Mouse (Mus musculus) retina, adult 2 months (tissue): Measurements from ENCODE around the gene Dido1.
"Not testable (repeated sequence)": the region's sequence is repeated elsewhere in the genome, so short reads cannot be mapped to it uniquely, and the experiment has no call there.

Source experiments
- DNase-seq: peaks from one replicate; pipeline ENCODE4 v3.0.0-alpha.2; 2012; ENCODE audit warnings: low read depth, low spot score

The Dido1 gene

GRCm38 (mm10) chr2:180724585-180725413, 15.0 kb upstream of the Dido1 start, which contains the start of gene Slc17a9:
TSS of gene Slc17a9 (plus strand) at chr2:180725263.
- no peak for DNase-seq

DNA sequence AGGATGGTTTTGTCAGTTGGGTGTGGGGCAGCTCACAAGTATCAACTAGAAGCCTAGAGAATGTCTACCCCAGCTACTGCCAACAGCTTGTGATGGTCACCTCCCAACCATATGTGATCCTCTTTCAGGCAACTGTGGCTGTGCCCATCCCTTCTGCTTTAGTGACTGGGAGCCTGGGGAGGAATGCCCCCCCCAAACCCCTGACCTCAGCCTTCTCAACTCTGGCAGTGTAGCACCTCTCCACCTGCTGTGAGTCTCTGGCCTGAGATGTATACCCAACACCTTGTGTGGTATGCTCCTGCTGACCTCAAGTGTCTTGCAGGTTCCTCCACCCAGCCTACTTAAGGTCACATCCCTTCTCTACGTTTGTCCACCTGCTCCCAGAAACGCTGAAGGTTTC, 14.1 kb upstream of the Dido1 start:
- no peak for DNase-seq

- DNase-seq = not testable (repeated sequence)
These were observed 12.9 kb upstream of the Dido1 start for GRCm38 (mm10) chr2:180722748-180723147.

DNA sequence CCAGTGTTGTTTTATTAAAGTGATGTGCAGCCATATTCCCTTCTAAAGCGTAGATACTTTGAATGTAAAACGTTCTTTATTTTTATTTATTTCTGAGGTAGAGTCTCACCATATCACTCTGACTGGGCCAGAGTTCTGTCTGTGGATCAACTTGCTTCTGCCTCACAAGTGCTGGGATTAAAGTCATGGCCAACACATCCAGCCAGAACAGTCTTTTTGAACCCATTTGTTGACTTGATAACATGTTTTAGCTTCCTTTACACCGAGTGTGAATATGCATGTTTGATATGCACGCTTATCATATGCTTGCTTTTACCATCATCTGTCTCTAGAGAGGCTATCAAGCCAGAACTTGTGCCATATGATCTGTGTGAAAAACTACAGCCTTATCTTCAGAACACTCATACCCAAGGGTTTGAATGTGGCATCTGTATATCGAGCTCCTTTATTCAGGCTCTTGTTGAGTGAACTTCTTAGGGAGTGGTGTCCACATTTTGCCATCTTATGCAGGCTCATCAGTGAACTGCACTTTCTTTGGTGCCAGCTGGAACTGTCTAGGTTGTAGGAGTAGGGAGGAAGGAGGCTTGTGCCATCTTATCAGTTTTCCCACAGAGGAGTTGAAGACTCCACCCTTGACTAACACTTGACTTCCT, 2.4 kb upstream of the Dido1 start:
- DNase-seq = no peak

- DNase-seq = no peak
These were observed 1.7 kb upstream of the Dido1 start for GRCm38 (mm10) chr2:180711527-180711926.

DNA sequence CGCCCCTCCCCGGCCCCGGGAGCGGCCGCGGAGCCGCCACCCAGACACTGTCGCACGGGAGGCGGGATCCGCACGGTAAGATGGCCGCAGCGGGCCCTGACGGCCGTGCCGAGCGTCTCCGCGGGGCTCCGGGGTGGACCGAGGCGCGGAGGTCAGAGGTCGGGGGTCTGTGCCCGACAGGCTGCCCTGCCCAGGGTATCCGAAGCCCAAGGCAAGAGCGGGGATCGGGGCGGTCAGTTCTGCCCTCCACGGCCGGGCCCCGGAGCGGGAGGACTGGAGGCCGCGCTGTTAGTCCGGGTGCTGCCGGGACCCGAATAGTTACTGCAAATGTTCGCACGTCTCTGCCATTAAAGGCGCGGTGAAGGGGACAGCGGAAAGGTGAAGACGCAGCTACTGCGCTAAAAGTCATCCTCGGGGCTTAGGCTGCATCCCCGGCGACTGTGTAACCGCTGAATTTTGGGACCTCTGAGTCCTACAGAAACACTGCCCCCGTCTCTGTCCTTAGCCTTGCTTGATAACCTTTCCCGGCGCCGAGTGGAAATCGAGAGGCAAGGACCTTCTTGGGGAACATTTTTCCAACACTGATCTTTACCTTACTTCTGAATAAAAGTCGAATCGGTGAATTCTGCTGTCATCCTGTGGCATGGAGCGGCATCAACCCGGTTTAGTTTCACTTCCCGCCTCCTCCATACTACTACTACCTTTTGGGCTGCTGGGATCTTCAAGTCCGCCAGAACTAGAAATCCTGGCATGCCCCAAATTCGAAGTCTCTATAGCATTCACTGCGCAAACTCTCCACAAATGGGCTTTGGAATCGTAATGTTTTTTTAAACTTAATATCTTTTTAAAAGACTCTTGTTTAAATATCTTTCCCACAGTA, 717 bp upstream of the Dido1 start:
- no peak for DNase-seq

GRCm38 (mm10) chr2:180709023-180709922, 526 bp downstream of the Dido1 start:
- no peak for DNase-seq

GRCm38 (mm10) chr2:180705975-180706374, 3.8 kb downstream of the Dido1 start:
- DNase-seq = no peak

- no peak for DNase-seq
These were observed 4.7 kb downstream of the Dido1 start for GRCm38 (mm10) chr2:180705066-180705465.

DNA sequence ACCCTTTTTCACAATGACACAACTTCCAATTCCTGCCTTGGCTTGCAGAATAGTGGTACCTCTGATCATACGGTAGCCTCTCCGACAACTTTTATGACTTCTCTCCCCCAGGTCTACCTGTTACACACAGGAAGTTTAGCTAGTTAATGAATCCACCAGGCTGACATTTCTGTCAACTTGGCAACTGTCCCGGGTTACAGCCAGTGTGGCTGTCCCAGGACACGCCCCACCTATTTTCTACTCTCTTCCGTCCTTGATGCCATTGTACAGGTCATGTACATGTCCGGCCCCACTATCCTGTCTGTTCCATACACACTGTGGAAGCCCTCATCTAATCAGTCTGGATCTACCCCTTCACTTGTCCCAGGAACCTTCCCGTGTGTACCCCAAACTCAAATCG, 5.2 kb downstream of the Dido1 start:
- DNase-seq = no peak

DNA sequence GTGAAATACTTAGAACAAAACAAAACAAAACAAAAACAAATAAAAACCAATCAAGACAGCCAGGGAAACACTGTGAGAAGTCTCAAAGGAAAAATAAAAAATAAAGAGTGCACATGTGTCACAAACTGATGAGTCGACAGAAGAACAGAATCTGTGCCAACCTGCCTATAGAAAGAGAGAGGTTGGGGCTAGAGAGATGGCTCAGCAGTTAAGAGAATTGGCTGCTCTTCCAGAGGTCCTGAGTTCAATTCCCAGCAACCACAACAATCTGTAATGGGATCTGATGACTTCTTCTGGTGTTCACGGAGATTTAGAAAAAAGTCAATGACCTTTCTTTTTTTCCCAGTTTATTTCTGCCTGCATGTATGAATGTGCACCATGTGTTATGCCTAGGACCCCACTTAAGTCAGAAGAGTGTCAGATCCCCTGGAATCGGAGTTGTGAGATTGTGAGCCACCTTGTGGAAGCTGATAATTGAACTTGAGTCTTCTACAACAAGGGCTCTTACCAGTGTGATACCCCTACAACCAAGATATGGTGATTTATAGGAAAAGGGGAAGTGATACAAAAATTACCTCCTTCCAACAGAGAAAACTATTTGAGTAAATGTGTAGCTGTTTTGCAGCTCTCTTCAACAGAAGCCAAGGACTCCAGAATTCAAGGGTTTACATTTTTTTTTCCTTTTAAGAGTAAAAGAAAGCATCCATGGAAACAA, 6.0 kb downstream of the Dido1 start:
- no peak for DNase-seq

DNA sequence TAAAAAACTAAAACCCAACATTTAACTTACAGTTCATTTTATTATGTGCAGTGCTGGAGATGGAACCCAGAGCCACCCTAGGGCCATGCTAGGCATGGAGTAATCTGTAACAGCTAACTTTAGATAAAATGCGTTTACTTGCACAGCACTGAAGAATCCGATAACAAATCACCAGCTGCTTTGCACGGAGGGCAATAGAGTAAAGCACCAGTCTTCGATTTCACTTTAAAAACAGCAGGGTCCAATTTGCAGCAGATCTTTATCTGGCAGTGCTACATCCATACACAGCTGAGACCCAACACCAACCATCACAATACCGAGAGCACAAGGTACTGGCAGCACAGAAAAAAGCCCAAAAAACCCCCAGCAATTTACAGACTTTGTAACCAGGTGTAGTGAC, 6.6 kb downstream of the Dido1 start:
- no peak for DNase-seq

- DNase-seq = no peak
These were observed 7.1 kb downstream of the Dido1 start for GRCm38 (mm10) chr2:180702701-180703149.

GRCm38 (mm10) chr2:180701767-180702621, 7.8 kb downstream of the Dido1 start:
- peak; percentile 78 for DNase-seq

GRCm38 (mm10) chr2:180701053-180701766, 8.6 kb downstream of the Dido1 start:
- DNase-seq = no peak

- no peak for DNase-seq
These were observed 9.3 kb downstream of the Dido1 start for GRCm38 (mm10) chr2:180700457-180700856.

DNA sequence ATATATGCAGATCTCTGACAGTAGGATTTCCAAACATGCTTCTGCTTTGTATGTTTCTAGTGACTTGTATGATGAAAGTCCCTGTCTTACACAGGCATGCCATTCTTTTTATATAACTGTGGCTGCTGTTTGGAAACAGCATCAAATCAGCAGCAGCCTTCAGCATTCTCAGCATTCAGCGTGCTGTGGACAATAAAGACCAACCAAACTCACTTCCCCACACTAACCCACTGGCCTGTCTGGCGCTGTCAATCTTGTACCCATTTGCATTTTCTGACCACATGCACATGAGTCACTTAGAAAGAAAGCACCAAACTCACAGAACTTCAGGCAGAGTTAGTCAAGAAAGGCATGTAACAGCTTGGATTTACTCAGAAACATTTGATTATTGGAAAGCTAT, 14.6 kb downstream of the Dido1 start:
- no peak for DNase-seq

DNA sequence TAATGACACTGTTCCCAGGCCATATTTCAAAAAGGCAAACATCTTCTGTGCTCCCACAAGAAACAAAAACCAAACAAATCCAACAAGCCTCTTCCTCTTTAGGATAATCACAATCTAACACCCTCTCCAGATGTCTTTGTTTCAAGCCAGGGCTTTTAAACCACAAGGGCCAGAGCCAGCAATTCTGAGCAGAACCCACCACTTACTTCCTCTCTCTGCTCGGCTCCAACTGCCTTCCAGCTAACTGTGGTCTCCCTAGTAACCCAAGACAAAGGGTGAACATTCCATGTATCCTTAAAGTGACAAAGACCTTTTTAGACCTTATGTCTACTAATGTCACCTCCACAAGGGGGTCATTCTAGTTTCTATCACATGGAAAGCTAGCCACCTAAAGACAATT, 17.2 kb downstream of the Dido1 start:
- DNase-seq = no peak

GRCm38 (mm10) chr2:180689841-180690240, 20.0 kb downstream of the Dido1 start:
- no peak for DNase-seq
